Mouse (Mus musculus) intestine, embryonic 16.5 days (tissue): Measurements from ENCODE around the gene Olfr320. TPM values are rescaled to one million over a fixed set of nuclear protein-coding genes. Genes with fewer than 3 reads are reported as not detected.
"Not testable (repeated sequence)": the region's sequence is repeated elsewhere in the genome, so short reads cannot be mapped to it uniquely, and the experiment has no call there.

ENCODE experiments used
- ATAC-seq: fragments of 200-750 bp; cut with Nextera tagmentation; 2 replicates; pipeline ENCODE4 v1.8.0; 2017; ENCODE audit warnings: moderate TSS enrichment, moderate library complexity
- H3K27ac ChIP-seq: fragments of 300-500 bp; sonication (generic); 2 replicates; pipeline ENCODE4 v1.5.1; 2014; ENCODE audit warnings: mild to moderate bottlenecking, low read length
- H3K27me3 ChIP-seq: fragments of 300-500 bp; sonication (generic); replicated peaks from 2 replicates; pipeline ENCODE4 v1.6.1; 2014; ENCODE audit warnings: low read length, control low read depth, mixed read lengths; ENCODE audit not compliant: control insufficient read depth, insufficient read depth
- H3K36me3 ChIP-seq: fragments of 300-500 bp; sonication (generic); 2 replicates; pipeline ENCODE4 v1.6.1; 2014; ENCODE audit warnings: low read length, control low read depth; ENCODE audit not compliant: control insufficient read depth, insufficient read depth
- H3K4me1 ChIP-seq: fragments of 300-500 bp; sonication (generic); 2 replicates; pipeline ENCODE4 v1.6.1; 2014; ENCODE audit warnings: low read length, control low read depth, mixed read lengths; ENCODE audit not compliant: control insufficient read depth, insufficient read depth
- H3K4me2 ChIP-seq: fragments of 300-500 bp; sonication (generic); 2 replicates; pipeline ENCODE4 v1.6.1; 2014; ENCODE audit warnings: low read depth, low read length, control low read depth
- H3K4me3 ChIP-seq: fragments of 300-500 bp; sonication (generic); 2 replicates; pipeline ENCODE4 v1.5.1; 2014; ENCODE audit warnings: mild to moderate bottlenecking, low read length
- H3K9ac ChIP-seq: fragments of 300-500 bp; sonication (generic); 2 replicates; pipeline ENCODE4 v1.6.1; 2014; ENCODE audit warnings: low read depth, low read length
- H3K9me3 ChIP-seq: fragments of 300-500 bp; sonication (generic); 2 replicates; pipeline ENCODE4 v1.6.1; 2016; ENCODE audit warnings: low read length, control low read depth; ENCODE audit not compliant: control insufficient read depth
- WGBS: fragments of 180-500 bp; shearing (Covaris S2); extraction: QIAGEN DNeasy Blood & Tissue Kit; methylation state at CpG from one replicate; pipeline ENCODE4 v1.1.7; 2014; 5-methylcytosine and 5-hydroxymethylcytosine counted together
- polyA plus RNA-seq: library from polyadenylated mRNA; unstranded; fragments of >200 nt; fragmentation: Nextera tagmentation; extraction: Ambion mirVana; gene quantifications from 2 replicates; pipeline ENCODE4 v1.2.1, GENCODE M21; 2015

Gene Olfr320
- polyA plus RNA-seq, 1 experiment from 2014 or later, result not detected

DNA sequence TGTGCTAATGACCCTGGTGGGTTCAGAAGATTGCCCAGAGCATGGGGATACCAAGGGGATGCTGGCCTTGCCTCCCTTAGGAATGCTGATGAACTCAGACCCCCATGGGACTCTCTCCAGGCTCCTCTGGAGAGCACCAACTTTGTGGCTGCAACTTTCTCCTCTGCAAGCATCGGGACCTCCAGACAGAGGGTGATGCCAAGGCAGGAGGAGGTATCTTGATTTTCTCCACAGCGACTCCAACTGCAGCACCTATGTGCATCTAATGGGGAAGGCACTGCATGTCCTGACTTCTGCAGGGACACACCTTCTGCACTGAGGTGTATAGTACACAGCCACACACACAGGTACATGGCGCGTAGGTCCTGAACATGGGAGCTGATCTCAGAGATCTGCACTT lies 22.3 kb upstream of the Olfr320 start, which contains the start of gene Olfr322:
Olfr322 (plus strand) TSS at position 187 of the 400 bp plus-strand sequence.
- Histone ChIP-seq H3K9me3 (no peaks in the 10 kb centered on the region), H3K9ac (no peak within 1 kb of the TSS), H3K4me3 (no peak within 1 kb of the TSS), H3K36me3 (no peaks in the 10 kb centered on the region), H3K27me3 (no peaks in the 10 kb centered on the region), H3K27ac (no peak within 1 kb of the TSS), H3K4me1 (no peaks in the 10 kb centered on the region), H3K4me2 (no peak within 1 kb of the TSS)
- 91% methylated on average over 4 of the region's 4 CpGs for WGBS
- ATAC-seq, result no peak

DNA sequence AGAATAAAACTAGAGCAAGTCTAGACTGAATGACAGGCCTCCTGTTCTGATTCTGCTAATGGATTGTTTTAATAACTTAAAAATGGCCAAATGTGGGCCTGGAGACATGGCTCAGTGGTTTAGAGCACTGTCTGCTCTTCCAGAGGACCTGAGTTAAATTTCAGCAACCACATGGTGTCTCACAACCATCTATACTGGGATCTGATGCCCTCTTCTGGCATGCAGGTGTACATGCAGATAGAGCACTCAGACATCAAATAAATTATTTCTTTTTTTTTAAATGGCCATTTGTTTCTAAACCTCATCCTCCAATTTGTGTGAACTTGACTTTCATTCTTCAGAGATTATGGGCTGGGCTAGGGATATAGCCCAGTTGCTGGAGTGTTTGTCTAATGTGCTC lies 11.6 kb upstream of the Olfr320 start:
- H3K4me1 ChIP-seq, result no peaks in the 10 kb centered on the region
- no peak overlapping the region for H3K9ac ChIP-seq
- no peaks in the 10 kb centered on the region for H3K27me3 ChIP-seq
- ATAC-seq, result no peak
- H3K36me3 ChIP-seq, result no peaks in the 10 kb centered on the region
- no peak overlapping the region for H3K27ac ChIP-seq
- no peak overlapping the region for H3K4me3 ChIP-seq
- no peaks in the 10 kb centered on the region for H3K9me3 ChIP-seq
- H3K4me2 ChIP-seq, result no peak overlapping the region

DNA sequence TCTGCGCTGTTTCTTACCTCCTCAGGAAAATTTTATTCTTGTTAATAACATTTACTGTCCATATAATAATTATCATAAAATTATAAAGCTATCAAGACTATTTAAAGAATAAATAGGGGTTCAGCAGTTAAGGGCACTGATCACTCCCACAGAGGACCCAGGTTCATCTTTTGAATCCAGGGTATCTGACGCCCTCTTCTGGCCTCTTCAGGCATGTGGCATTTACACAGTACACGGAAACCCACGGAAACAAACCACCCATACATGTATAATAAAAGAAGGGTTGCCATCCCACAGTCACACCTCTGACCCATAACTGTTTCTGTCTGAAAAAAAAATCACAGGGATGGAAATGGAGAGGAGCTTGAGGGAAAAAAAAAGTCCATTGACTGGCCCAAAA lies 9.1 kb upstream of the Olfr320 start:
- no peaks in the 10 kb centered on the region for H3K27me3 ChIP-seq
- 54% methylated on average over 4 of the region's 4 CpGs for WGBS
- H3K4me1 ChIP-seq, result no peaks in the 10 kb centered on the region
- H3K27ac ChIP-seq, result no peak overlapping the region
- no peak overlapping the region for H3K4me3 ChIP-seq
- no peak overlapping the region for H3K4me2 ChIP-seq
- H3K9ac ChIP-seq, result no peak overlapping the region
- H3K9me3 ChIP-seq, result no peaks in the 10 kb centered on the region
- no peak for ATAC-seq
- no peaks in the 10 kb centered on the region for H3K36me3 ChIP-seq

DNA sequence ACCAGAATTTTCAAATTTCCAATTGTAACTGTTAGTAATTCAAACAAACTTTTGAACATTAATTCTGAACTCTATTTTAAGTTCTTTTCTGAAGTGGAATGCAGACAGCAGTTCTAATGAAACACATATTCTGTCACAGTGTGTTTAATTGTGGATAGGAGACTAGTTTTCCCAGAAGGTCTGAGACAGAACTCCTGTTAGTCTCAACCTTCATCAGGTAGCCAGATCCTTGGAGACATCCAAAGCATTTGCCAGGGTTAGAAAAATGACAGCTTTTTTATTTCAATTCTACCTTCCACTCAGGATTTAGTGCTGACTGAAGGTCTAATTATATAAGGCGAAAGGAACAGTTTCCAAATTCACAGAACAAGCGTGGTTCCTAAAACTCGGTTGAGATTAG lies 18.0 kb downstream of the Olfr320 start, which contains the start of gene Olfr319:
Olfr319 (plus strand) TSS at position 301 of the 400 bp plus-strand sequence.
- no peaks in the 10 kb centered on the region for H3K36me3 ChIP-seq
- H3K27ac ChIP-seq, result no peak within 1 kb of the TSS
- no peak within 1 kb of the TSS for H3K9ac ChIP-seq
- no peak within 1 kb of the TSS for H3K4me3 ChIP-seq
- H3K9me3 ChIP-seq, result peaks cover 3% of the 10 kb centered on the region; the same call in 1 of the 2 replicates
- H3K4me1 ChIP-seq, result no peaks in the 10 kb centered on the region
- no peak for ATAC-seq
- no peaks in the 10 kb centered on the region for H3K27me3 ChIP-seq
- WGBS, result 86% methylated on average over 3 of the region's 3 CpGs
- no peak within 1 kb of the TSS for H3K4me2 ChIP-seq

DNA sequence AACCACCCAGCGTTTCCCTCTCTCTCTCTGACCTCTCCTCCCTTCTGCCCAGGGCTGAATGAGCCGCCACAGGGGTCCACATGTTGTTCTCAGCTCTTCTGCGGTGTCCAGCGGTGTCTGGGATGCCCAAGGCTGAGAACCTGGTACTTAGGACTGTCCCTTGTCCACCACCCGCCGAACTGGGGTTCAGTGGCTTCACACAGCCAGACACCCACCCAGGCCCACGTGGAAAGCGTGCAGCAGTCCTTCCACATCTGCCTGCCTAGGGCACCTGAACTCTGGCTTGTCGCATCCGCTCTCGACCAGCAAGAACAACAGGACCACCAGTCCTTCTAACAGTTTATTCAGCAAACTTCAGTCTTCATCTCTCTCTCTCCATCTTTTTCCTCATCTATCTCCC lies 28.2 kb downstream of the Olfr320 start:
- Histone ChIP-seq H3K9ac (no peak overlapping the region), H3K4me1 (no peaks in the 10 kb centered on the region), H3K4me2 (no peak overlapping the region), H3K9me3 (no peaks in the 10 kb centered on the region), H3K4me3 (no peak overlapping the region), H3K27me3 (no peaks in the 10 kb centered on the region), H3K27ac (no peak overlapping the region), H3K36me3 (no peaks in the 10 kb centered on the region)
- 81% methylated on average over 11 of the region's 11 CpGs for WGBS
- ATAC-seq, result no peak

DNA sequence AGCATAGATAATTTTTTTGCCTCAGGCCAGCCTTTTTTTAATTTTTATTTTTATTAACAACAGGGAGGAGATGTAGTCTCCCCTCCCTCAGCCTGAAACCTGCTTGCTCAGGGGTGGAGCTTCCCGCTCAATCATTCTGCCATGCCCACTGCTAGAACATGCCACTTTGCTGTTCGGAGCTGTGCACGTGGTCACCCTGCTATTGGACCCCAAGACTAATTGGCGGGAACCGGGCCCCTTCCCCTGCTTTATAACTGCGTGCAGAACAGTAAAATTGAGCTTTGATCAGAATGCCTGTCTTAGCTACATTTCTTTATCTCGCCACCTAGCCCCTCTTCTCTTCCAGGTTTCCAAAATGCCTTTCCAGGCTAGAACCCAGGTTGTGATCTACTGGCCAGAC lies 36.8 kb downstream of the Olfr320 start:
- not testable (repeated sequence) for H3K4me1 ChIP-seq, H3K27ac ChIP-seq, H3K9me3 ChIP-seq, H3K4me3 ChIP-seq, ATAC-seq, H3K27me3 ChIP-seq, H3K4me2 ChIP-seq, H3K9ac ChIP-seq, H3K36me3 ChIP-seq
- WGBS, result 87% methylated on average over 6 of the region's 7 CpGs

DNA sequence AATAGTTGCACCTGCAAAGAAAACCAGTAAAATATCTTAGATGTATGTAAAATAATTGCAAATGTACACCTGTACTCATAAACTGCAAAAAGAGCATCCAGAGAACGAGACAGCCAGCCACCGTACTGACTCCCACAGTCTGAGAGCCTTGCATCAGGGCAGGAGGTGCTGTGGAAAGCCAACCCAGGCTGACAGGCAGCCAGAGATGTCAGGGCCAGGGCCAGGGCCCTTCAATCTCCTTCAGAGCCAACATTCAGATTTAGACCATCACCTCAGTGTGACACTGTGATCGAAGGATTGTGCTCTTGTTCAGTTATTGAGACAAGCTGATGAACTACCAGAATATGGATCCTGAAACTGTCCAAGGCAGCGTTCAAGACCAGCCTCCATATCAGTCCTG lies 38.8 kb downstream of the Olfr320 start:
- Histone ChIP-seq H3K4me1 (no peaks in the 10 kb centered on the region), H3K4me2 (no peak overlapping the region)

DNA sequence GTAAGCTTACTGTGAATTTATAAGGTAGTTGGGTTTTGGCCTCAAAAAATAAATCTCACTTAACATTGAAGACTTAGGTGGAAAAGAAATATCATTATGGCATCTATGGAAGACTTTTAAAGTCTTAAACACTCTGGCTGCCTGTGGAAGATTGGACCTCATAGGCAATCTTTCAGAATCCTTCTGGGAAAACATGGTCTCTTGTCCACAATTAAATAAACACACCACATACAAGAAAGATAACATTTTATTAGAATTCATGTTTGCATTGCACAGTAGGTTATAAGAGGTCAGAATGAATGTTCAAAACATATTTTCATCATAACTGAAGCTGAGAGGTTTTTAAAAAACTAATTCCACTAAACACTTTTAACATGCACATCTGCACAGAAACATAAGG lies 43.0 kb downstream of the Olfr320 start, which contains the start of gene Olfr318:
Olfr318 (minus strand) TSS at position 101 of the 400 bp plus-strand sequence.
- Histone ChIP-seq H3K4me1 (no peaks in the 10 kb centered on the region), H3K27me3 (no peaks in the 10 kb centered on the region), H3K36me3 (no peaks in the 10 kb centered on the region), H3K4me2 (no peak within 1 kb of the TSS), H3K4me3 (no peak within 1 kb of the TSS), H3K9ac (no peak within 1 kb of the TSS), H3K9me3 (no peaks in the 10 kb centered on the region), H3K27ac (no peak within 1 kb of the TSS)
- ATAC-seq, result no peak

More for the DNA sequence above, 38.8 kb downstream of the Olfr320 start:
- H3K9me3 ChIP-seq, result no peaks in the 10 kb centered on the region
- H3K27ac ChIP-seq, result no peak overlapping the region
- H3K4me3 ChIP-seq, result no peak overlapping the region
- no peaks in the 10 kb centered on the region for H3K27me3 ChIP-seq
- H3K36me3 ChIP-seq, result no peaks in the 10 kb centered on the region
- H3K9ac ChIP-seq, result no peak overlapping the region
- no peak for ATAC-seq
- 88% methylated on average over 4 of the region's 4 CpGs for WGBS

DNA sequence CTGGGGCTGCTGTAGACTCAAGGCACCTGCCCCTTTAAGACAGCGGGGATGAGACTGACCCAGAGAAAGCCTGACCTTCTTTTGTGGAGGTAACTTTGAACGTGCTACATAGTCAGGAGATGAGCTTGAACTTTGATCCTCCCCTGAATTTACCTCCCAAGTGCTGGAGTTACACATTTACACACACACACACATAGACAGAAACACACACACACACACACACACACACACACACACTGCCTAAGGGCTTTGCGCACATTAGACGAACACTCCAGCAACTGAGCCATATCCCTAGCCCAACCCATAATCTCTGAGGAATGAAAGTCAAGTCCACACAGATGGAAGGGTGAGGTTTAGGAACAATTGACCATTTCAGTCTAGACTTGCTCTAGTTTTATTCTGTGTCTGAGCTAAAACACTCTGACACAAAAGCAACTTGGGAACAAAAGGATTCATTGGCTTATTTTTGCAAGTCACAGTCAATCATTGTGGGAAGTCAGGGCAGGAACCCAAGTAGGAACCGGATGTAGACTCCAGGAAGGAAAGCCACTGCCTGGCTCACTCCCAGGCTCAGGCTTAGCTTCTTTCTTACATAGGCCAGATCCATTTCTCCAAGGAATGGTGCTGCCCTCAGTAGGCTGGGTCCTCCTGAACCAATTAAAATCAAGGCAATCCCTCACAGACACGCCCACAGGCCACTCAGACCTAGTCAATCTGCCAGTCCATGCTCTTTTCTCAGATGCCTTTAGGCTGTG lies 47.2 kb downstream of the Olfr320 start:
- not testable (repeated sequence) for H3K4me1 ChIP-seq, H3K27ac ChIP-seq, H3K36me3 ChIP-seq, H3K4me3 ChIP-seq, H3K9ac ChIP-seq, ATAC-seq, H3K27me3 ChIP-seq, H3K4me2 ChIP-seq, H3K9me3 ChIP-seq
- 74% methylated on average over 6 of the region's 6 CpGs for WGBS

DNA sequence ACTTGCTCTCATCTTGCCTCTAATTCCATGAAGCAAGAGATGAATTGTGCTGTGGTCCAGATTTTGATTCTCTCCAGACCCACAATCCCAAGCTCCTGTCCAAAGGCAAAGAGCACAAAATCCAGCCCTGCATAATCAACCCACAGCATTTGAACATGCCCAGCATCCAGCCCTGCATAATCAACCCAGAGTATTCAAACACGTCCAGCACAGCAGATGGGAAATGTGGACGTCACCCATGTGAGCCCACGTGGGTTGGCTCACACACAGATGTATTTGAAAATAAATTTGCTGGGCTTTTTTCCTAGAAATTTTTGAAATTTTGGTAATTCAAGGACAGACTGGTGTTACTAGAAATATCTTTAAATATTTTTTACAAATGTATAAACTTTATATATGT lies 52.5 kb downstream of the Olfr320 start:
- no peak for ATAC-seq
- Histone ChIP-seq H3K9ac (no peak overlapping the region), H3K27ac (no peak overlapping the region), H3K36me3 (no peaks in the 10 kb centered on the region), H3K4me3 (no peak overlapping the region), H3K4me2 (no peak overlapping the region), H3K27me3 (no peaks in the 10 kb centered on the region), H3K4me1 (no peaks in the 10 kb centered on the region), H3K9me3 (no peaks in the 10 kb centered on the region)
- WGBS, result 49% methylated on average over 3 of the region's 3 CpGs
